Mouse (Mus musculus): ENCODE data around the gene Tmc6.
"Not testable (repeated sequence)": the region's sequence is repeated elsewhere in the genome, so short reads cannot be mapped to it uniquely, and the experiment has no call there.

Gene Tmc6

DNA sequence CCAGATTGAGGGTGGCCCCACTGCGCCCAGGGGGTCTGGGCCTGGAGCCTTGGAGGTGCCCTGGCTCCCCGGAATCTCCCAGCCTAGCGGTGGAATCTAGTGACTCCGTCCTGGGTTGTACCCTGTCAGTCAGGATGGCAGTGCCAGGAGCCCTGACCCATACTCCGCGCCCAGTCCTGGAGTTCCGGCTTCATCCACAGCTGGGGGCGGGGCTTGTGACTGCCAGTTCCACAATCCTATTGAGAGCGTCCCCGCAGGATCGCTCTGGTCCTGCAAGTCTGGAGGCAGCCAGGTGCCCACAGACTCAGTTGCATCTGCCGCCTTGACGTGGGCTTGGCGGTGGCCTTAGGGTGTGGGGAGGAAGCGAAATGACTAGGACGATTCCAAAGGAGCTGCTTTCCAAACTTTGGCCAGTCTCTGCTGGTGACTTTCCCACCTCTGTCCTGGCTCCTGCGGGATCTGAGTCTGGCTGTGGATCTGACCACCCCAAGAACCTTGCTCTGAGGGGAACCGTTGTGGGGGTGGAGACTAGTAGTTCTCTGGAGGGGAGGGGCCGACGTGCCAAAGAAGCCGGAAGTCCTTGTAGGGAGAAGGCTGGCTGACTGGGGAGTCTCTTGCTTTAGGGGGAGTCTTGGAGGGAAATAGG is 28.5 kb upstream of the Tmc6 start:
- peak; percentile 82 for DNase-seq (ENCODE audit: low spot score)

DNA sequence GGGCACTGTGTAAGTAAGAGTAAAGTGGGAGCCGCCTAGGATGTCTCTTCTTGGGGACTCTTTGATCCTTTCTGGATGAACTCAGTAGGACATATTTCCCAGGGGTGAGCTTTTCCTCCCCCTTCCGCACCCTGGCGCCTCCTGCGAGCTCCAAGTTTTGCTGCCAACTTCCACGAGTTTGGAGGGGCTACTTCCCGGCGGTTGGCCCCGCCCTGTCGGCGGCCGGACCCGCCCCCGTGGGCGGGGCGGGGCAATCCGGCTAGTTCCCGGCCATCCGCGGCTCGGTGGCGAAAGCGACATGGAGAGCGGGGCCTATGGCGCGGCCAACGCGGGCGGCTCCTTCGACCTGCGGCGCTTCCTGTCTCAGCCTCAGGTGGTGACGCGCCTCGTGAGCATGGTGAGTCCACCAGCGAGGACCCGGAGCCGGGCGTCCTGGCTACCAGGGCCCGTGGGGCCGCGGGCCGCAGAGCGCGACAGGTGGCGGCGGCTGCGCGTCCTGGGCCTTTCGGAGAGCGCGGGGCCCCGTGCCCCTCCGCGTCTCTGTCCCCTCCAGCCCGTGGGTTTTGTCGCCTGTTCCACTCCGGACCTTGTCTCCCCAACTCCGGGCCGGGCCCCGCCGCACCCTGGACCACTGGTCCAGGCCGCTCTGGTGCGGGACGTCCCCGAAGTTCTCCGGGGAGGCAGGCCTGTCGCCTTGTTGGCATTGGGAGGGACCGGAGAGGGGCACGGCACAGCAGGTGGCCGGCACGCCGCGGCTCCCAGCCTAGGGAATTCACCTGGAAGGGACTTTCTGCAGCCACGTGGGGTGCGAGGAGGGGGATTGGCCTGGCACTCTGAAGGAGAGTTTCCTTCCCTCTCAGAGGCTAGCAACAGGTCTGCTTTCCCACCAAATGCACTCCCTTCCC is 27.7 kb upstream of the Tmc6 start, which contains the start of the genes Gm20708 and Syngr2:
Gene Gm20708, plus strand, starts transcription at position 262 of the 905 bp plus-strand sequence.
Gene Syngr2, plus strand, starts transcription at position 262 of the 905 bp plus-strand sequence.
- peak; percentile 76 for DNase-seq (ENCODE audit: low spot score)

DNA sequence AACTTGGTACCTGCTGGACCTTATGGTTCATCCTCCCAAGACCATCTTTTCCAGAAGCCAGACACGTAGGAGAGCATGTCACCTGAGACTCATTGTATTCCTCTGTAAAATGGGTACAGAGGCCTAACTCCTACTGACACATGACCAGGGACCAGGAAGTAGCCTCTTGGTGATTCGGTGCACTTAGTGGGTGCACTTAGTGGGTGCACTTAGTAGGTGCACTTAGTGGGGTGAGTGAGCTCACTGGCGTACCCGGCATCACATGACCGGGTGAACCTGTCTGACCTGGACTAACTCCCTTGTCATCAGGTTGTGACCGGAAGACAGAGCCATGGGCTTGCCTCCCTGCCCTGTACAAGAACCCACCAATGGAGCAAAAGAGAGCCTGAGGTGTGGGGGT is 24.8 kb upstream of the Tmc6 start:
- DNase-seq (ENCODE audit: low spot score) = no peak

DNA sequence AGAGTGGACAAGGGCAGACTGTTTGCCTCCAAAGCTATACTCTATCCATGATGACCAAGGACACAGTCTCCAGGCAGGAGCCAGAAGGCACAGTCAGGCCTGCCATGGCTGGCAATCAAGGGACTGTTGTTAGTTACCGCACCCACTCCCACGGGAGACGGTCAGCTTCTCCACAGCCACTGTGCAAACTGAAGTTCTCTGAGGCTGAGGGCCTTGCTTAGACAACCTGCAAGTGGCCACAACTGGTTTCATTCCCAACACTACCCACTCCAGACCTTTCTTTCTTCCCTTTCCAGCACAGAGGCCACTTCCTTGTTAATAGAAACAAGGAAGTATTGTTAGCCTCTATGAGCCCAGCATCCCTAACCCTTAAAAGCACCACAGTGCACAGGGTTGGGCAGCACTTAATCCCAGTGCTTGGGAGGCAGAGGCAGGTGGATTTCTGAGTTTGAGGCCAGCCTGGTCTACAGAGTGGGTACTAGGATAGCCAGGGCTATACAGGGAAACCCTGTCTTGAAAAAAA is 21.2 kb upstream of the Tmc6 start:
- DNase-seq (ENCODE audit: low spot score) = no peak

DNA sequence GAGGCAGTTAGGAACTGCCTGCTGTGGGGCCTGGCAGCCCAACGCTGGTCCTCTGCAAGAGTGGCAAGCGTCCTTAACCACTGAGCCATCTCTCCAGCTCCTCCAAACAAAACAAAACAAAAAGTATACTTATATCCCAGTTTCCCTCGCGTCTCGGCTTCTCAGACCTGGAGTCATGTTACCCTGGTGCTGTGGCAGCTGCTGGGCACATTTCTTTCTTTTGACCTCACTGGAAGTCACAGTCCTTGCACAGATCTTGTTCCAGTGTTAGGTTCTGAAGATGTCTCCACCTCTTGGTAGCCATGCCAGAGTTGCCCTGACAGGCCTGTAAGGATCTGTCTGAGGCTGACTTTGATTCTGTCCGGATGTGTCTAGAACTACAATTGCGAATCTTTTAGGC is 19.7 kb upstream of the Tmc6 start:
- no peak for DNase-seq (ENCODE audit: low spot score)

DNA sequence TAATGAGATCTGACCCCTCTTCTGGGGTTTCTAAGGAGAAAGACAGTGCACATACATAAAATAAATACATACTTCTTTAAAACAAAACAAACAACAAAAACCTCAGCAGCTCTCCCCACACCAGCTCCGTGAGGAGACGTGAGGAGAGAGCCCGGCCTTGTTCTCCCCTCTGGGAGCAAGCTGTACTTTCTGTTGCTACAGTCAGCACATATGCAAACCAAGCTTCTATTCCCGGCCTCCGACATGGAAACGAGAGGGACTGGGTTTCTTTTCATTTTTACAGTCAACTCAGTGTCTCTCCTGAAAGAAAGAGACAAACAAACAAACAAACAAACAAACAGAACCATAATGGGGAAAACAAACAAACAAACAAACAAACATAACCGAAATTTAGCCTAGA is 18.0 kb upstream of the Tmc6 start:
- no peak for DNase-seq (ENCODE audit: low spot score)

DNA sequence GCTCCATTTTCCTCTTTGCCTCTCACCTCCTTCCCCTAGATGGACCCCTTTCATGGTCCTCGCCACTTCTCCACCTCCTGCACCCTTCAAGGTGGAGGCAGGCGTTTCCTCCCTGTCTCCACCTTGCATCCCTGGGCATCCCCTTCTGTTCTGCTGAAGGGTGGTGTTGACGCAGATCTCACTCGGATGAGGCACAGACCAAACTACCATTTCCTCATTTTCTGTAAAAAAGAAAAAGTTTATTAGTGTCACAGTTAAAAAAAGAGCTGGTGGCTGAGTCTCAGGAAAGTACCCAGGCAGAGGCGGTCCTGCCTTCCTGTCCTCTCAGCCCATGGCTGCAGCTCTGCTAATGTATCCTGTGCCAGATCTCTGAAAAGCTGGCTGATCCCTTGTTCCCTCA is 17.2 kb upstream of the Tmc6 start:
- no peak for DNase-seq (ENCODE audit: low spot score)

DNA sequence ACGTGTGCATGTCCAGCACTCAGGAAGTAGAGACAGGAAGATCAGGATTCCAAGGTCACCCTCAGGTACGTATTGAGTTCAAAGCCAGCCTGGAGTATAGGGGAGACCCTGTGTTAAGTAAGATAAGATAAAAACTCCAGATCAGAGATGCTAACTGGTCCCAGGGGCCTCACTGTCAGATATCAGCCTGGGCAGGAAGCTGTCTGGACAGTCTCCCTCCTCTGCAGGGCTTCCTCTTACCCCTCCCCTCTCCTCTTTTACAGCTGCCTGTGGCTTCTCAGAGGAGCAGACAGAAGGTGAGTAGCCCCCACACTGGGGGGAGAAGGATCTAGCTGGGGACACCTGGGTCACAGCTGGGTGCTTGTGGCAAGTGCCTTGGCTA is 16.2 kb upstream of the Tmc6 start:
- no peak for DNase-seq (ENCODE audit: low spot score)

DNA sequence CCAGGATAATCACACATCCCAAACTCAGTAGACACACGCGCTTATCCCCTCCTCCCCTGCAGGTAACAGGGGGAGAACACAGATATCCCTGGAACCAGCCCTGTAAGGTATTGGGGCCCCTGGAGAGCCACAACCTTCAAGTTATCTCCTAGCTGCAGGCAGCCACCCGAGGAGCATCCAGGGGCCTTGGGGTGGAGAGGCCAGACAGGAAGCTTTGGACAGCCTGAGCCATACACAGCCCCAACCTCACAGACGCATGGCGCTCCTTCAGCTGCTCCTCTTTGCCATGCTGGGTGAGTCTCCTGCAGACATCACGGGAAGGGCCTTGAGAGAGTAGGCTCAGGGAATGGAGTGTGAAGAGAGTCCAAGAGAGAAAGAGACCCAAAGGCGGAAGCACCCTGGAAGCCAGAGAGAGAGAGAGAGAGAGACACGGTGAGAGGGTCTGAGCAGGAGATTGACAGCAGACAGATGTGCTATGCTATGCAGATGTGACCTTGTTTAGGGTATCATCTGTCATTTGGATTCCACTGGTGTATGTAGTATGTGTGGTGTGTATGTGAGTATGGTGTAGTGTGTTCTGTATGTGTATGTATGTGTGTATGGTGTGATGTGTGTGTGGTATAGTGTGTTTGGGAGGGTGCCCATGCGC is 15.6 kb upstream of the Tmc6 start, which contains the start of gene 6030468B19Rik:
Gene 6030468B19Rik, plus strand, starts transcription at position 150 of the 649 bp plus-strand sequence.
- DNase-seq (ENCODE audit: low spot score) = no peak

DNA sequence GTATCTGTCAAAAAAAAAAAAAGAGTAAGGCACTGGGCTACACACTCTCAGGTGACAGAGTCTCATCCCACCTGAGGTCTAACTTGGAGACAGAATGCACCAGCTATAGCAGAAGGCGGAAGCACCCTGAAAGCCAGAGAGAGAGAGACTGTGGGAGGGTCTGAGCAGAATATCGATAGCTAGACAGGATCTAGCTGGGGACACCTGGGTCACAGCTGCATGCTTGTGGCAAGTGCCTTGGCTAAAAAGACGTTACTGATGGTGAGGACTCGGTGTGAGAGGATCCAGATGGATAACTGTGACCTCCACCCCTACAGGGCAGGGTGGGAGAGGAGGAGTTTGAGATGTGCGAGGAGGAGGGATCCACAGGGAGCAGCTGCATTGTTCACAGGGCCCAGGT is 15.0 kb upstream of the Tmc6 start:
- no peak for DNase-seq (ENCODE audit: low spot score)

DNA sequence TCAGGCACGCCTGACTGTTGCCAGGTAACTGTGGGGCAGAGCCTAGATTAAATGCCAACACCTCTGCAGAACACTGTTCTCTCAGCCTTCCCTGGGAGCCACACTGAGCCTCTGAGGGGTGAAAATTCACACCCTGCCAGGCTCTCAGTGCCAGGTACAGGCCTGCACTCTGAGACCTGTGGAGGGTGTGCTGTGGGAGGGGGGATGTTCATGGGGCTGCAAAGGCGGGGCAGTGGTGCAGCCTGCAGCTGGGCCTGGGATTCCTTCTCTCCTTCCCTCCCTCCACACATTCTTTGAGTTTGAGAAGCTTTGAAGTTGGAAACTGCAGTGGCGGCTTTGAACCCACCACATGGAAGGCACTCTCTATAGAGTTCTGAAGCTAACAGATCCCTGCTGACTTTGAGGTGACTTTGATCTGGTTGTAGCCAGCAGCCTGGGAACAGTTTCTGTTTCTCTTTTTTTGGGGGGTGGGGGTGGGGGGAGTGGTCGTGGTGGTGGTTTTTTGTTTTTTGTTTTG is 12.1 kb upstream of the Tmc6 start:
- DNase-seq (ENCODE audit: low spot score) = no peak

DNA sequence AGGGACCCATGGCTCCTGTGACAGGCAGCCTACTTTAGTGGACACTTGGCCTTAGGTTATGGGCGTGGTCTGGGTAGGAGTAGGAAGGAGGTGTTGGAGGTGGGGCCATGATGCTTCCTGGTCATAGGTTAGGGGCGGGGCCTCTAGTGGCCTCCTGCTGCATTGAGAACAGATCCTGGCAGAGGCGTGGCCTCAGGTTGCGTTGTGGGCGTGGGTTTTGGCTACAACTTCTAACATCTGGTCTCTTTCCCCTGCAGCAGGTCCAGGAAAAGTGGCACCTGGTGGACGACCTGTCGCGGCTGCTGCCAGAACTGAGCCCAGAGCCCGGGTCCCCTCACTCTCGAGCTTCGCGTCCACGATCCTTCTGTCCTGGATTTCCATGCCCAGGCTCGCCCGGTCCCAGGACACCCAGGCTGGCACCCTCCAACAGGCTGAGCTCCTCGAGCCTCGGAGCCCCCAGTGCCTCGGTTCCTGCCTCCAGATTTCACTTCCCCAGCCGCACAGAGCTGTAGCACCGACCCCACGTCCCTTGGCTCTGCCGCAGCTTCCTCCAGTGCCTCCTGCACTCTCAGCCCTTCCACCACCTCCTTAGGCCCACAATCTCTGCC is 10.4 kb upstream of the Tmc6 start:
- peak; percentile 54 for DNase-seq (ENCODE audit: low spot score)

DNA sequence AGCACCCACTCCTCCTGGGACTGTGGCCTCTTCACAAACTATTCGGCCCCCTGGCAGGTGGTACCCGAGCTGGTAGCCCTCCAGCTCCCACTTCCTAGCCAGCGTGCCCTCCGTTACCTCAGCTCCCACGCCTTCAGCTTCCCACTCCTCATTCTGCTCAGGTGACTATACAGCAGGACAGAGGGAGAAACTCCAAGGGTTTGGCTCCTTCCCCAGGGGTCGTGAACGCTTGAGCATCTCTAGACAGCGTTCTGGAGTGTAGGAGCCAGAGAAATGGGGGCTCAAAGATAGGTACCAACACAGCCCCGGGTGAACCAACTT is 9.4 kb upstream of the Tmc6 start:
- no peak for DNase-seq (ENCODE audit: low spot score)

DNA sequence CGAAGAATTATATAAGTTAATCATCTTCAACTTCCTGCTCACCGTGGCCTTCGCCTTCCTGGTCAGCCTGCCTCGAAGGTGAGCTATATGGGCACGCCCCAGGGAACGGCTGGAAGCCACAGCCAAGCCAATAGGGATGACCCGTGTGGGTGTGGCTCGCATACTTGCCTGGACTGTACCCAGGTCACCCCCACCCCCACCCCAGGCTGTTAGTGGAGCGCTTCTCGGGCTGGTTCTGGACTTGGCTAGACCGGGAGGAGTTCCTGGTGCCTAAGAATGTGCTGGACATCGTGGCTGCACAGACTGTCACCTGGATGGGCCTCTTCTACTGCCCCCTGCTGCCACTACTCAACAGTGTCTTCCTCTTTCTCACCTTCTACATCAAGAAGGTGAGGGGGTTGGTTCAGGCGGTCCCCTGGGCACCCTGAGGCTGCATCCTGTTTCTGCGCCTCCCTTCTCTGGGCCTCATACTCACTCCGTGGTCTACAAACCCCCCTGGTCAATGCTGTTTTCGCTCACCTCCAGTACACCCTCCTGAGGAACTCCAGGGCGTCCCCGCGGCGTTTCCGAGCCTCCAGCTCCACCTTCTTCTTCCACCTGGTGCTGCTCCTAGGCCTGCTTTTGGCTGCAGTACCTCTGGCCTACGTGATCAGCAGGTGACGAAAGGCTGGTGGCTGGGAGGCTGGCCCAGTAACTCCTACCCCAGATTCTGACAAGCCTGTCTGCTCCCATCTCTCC is 8.9 kb upstream of the Tmc6 start:
- peak; percentile 50 for DNase-seq (ENCODE audit: low spot score)

DNA sequence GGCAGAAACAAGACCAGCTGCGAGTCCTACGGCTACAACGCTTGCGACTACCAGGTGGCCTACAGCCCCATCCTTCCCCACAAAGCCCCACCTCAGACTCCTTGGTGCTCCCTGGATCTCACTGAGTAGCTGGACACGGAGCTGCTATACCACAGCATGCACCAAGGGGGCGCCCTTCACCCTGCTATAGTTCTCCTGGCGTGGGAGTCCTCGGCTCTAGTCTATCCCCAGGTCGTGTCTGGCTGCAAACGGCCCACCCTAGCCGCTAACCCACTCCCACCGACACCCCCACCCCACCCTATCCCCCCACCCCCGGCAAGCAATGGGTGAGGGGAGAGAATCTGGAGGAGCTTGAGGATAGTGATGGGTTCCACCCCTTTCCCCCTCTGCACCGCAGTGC is 8.3 kb upstream of the Tmc6 start:
- peak; percentile 74 for DNase-seq (ENCODE audit: low spot score)

DNA sequence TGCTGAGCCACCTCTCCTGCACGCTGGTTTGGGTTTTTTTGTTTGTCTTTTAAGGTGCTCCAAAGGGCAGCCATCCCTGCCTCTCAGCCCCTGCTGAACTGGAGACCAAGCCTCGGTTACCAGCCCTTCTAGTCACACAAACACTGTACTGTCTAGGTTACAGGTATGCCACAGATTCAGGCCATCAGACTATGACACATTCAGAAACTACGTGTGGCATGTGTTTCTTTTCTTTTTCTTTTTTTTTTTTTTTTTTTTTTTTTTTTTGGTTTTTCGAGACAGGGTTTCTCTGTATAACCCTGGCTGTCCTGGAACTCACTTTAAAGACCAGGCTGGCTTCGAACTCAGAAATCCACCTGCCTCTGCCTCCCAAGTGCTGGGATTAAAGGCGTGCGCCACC is 6.5 kb upstream of the Tmc6 start:
- DNase-seq (ENCODE audit: low spot score) = not testable (repeated sequence)

DNA sequence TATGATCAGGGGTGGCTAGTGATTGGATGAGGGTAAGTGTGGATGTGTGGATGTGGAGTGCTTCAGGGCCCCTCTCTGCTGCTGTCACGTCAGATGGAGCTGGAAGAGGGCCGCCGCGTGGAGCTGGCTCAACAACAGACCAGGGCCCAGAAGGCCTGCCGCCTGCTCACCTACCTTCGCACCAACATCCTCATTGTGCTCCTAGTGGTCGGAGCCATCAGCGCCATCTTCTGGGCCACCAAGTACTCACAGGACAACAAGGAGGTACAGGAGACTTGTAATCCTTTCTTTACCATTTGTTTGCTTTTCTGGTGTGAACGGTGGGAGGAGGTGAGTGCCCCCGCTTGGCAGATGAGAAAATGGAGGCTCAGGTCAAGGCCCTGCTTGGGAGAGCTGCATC is 4.3 kb upstream of the Tmc6 start:
- peak; percentile 46 for DNase-seq (ENCODE audit: low spot score)

DNA sequence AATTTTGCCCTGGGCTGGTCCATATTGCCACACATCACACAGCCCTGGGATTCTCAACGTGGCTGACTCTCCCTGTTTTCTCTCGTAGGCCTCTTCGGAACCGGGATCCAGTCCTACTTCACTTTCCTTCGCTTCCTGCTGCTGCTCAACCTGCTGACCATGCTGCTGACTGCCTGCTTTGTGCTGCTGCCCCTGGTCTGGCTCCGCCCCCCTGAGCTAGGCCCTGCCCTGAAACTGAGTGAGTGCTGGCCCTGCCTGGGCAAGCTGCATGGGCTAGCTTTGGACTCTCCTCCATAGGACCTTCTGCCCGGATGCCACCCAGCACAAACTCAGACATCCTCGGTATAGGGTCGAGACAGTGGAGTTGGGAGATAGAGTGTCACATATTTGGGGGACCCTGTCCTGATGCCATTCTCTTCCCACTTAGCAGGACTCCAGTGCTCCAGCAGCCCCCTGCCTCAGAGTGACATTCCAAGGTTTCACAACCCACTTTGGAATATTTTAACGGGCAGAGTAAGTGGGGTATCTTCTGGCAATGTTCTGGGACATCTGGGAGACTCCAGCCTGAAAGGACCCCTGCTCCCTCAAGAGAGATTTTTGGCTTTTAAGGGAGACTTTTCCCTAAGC is 1.8 kb upstream of the Tmc6 start:
- DNase-seq (ENCODE audit: low spot score) = no peak

DNA sequence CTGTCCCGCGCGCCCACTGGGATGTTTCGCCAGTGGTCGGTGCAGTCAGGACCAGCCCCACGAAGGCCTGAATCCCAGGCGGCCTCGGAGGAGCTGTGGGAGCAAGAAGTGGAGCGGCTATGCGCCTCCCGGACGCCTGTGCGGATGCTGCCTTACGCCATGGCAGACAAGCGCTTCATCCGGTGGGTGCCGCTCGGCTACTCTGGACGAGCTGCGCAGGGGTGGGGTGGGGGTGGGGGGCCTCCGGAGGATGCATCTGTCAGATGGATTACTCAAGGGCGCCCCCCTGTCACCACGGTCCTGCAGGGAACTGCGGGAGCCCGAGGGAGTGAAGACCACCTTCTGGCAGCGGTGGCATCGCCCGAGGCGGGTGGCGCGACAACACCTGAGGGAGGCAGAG is 1.1 kb upstream of the Tmc6 start:
- DNase-seq (ENCODE audit: low spot score) = peak; percentile 47

DNA sequence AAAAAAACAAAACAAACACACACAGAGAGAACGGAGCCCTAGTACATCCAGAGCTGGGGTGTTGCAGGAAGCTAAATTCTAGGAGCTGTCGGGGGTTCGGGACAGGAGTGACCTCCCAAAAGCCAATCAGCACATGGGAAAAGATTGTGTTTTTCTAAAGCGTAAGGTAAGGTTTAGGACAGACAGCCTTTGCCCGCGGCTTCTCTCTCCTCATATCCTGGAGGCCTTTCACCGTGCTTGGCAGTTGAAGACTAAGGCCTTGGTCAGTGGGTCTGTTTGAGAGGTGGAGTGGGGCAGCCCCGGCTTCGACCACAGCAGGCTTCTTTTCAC is 672 bp upstream of the Tmc6 start:
- DNase-seq (ENCODE audit: low spot score) = no peak

DNA sequence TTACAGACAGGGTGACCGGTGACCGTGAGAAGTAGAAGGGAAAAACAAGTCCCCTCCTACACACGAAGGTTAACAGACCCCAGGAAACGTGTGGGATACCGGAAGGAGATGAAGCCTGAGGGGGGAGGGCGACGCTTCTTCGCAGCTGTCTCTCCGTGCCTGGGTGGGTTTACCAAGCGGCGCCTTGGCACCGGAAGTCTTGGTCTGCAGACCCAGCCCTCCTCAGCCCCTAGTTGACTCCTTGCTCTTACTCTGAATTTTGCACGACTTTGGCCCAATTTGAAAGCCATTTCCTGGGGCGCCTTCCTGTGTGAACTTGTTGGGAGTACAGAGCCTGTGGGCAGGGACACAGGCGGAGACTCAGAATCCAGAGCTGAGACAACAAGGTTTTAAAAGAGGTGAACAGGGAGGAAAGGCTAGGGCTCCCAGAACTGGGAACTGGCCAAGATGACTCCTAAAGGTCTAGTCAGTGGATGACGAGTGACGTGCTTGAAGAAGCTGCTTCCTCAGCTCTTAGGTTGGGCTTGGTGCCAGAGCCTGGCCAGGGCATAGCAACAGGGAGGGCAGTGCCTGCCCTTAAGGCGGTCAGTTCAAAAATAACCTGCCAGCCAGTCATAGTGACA is 688 bp downstream of the Tmc6 start:
- DNase-seq (ENCODE audit: low spot score) = peak; percentile 65
